Mouse (Mus musculus) midbrain, embryonic 14.5 days (tissue): Measurements from ENCODE around the gene Ppfibp1. TPM values are rescaled to one million over a fixed set of nuclear protein-coding genes. Genes with fewer than 3 reads are reported as not detected.

Source experiments
- ATAC-seq: fragments of 200-750 bp; cut with Nextera tagmentation; 2 replicates; pipeline ENCODE4 v1.8.0; 2017; ENCODE audit warnings: moderate number of reproducible peaks, moderate library complexity; ENCODE audit not compliant: low FRiP score, low TSS enrichment
- DNase-seq: peaks from one replicate; pipeline ENCODE4 v3.0.0-alpha.2; 2015
- H3K27ac ChIP-seq: fragments of 300-500 bp; sonication (generic); replicated peaks from 2 replicates; pipeline ENCODE4 v1.5.1; 2014; ENCODE audit warnings: mild to moderate bottlenecking, low read depth, low read length, moderate library complexity
- H3K27me3 ChIP-seq: fragments of 300-500 bp; sonication (generic); 2 replicates; pipeline ENCODE4 v1.6.1; 2014; ENCODE audit warnings: low read length, control low read depth, mixed read lengths; ENCODE audit not compliant: control insufficient read depth, insufficient read depth
- H3K36me3 ChIP-seq: fragments of 300-500 bp; sonication (generic); 2 replicates; pipeline ENCODE4 v1.6.1; 2014; ENCODE audit warnings: low read length, control low read depth; ENCODE audit not compliant: control insufficient read depth, insufficient read depth
- H3K4me1 ChIP-seq: fragments of 300-500 bp; sonication (generic); 2 replicates; pipeline ENCODE4 v1.6.1; 2014; ENCODE audit warnings: mild to moderate bottlenecking, antibody characterized with exemption, low read length, control low read depth; ENCODE audit not compliant: control insufficient read depth, insufficient read depth
- H3K4me2 ChIP-seq: fragments of 300-500 bp; sonication (generic); 2 replicates; pipeline ENCODE4 v1.6.1; 2014; ENCODE audit warnings: mild to moderate bottlenecking, low read length, moderate library complexity
- H3K4me3 ChIP-seq: fragments of 300-500 bp; sonication (generic); replicated peaks from 2 replicates; pipeline ENCODE4 v1.5.1; 2014; ENCODE audit warnings: low read depth, low read length
- H3K9ac ChIP-seq: fragments of 300-500 bp; sonication (generic); replicated peaks from 2 replicates; pipeline ENCODE4 v1.6.1; 2014; ENCODE audit warnings: mild to moderate bottlenecking, low read length, moderate library complexity
- H3K9me3 ChIP-seq: fragments of 300-500 bp; sonication (generic); 2 replicates; pipeline ENCODE4 v1.6.1; 2016; ENCODE audit warnings: low read length, control low read depth, mixed read lengths; ENCODE audit not compliant: control insufficient read depth
- WGBS: fragments of 180-500 bp; shearing (Covaris S2); extraction: QIAGEN DNeasy Blood & Tissue Kit; methylation state at CpG from one replicate; pipeline ENCODE4 v1.1.7; 2014; 5-methylcytosine and 5-hydroxymethylcytosine counted together
- polyA plus RNA-seq: library from polyadenylated mRNA; unstranded; fragments of >200 nt; fragmentation: Nextera tagmentation; extraction: Ambion mirVana; gene quantifications from 2 replicates; pipeline ENCODE4 v1.2.1, GENCODE M21; 2014

Ppfibp1 gene
- polyA plus RNA-seq, 1 experiment from 2014 or later: 13.4 TPM

DNA sequence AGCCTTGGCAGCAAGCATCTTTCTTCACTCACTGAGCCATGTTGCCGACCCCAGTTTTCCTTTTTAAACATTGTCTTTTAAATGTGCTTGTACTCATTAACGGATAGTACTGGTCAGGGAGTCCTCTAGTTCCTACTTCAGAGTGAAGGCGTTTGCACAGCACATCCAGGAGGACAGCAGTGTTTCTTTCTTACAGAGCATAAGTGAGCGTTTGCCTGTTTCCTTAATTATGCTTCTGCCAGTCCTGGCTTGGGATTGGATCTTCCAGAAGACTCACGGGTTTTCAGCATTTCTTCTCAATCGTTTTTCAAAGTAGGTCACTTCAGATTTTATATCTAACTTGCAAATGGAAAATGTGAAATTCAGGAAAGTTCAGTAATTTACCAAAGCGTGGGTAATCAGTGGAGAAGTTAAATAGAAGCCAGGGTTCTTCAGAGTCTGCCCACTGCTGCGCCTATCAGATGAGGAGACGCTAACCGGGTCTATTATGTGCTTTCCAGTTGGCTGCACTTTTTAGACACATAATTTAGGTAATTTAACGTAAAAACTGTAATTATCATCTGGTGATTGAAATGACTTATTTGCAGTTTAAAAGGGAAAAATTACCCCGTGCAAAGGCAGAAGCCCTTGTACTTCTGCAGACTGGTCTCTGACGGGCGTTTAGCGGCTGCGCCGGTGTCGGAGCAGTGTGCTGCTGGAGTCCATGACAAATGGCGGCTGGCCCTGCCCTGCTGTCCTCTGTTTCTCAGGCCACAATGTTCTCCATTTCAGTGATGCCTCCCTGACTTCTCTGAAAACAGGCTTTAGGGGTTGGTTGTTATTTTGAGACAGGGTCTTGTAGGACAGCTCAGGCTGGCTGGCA, 165.7 kb downstream of the Ppfibp1 start:
- no peak overlapping the region for H3K9ac ChIP-seq
- no peaks in the 10 kb centered on the region for H3K4me1 ChIP-seq
- no peak overlapping the region for H3K4me3 ChIP-seq
- H3K4me2 ChIP-seq: no peak overlapping the region
- H3K9me3 ChIP-seq: no peaks in the 10 kb centered on the region
- H3K27me3 ChIP-seq: no peaks in the 10 kb centered on the region
- ATAC-seq (no peak), DNase-seq (no peak)
- WGBS: 92% methylated on average over 19 of the region's 19 CpGs
- peaks cover 77% of the 10 kb centered on the region for H3K36me3 ChIP-seq
- no peak overlapping the region for H3K27ac ChIP-seq

DNA sequence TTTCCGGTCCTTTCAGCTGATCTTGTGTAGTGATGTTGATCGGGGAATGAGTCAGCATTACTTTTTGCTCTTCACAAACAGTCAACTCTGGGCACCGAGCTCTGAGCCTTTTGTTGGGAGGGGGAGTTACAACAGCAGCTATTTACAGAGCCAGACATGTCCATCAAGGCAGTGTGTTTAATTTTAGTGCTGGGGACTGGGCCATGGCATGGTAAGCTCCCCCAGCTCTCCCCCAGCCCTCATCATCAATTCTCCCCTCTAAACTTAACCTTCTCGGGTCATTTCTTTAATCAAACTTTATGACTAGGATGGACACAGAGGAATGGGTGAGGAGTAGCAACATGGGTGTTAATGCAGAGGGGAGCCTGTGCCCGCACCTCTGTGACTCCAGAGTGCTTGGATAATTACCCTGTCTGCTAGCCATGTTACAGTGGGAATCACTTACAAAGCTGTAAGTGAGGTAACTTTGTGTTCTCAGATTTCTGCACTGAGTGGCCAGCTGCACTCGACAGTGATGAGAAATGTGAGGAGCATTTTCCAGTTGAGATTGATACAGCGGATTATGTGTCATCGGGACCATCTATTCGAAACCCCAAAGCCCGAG, 167.2 kb downstream of the Ppfibp1 start:
- H3K27me3 ChIP-seq: no peaks in the 10 kb centered on the region
- H3K4me1 ChIP-seq: no peaks in the 10 kb centered on the region
- ATAC-seq: no peak
- H3K4me3 ChIP-seq: no peak overlapping the region
- DNase-seq: no peak
- H3K9me3 ChIP-seq: no peaks in the 10 kb centered on the region
- no peak overlapping the region for H3K27ac ChIP-seq
- H3K36me3 ChIP-seq: peaks cover 67% of the 10 kb centered on the region
- H3K4me2 ChIP-seq: no peak overlapping the region
- WGBS: 94% methylated on average over 10 of the region's 10 CpGs
- H3K9ac ChIP-seq: no peak overlapping the region

DNA sequence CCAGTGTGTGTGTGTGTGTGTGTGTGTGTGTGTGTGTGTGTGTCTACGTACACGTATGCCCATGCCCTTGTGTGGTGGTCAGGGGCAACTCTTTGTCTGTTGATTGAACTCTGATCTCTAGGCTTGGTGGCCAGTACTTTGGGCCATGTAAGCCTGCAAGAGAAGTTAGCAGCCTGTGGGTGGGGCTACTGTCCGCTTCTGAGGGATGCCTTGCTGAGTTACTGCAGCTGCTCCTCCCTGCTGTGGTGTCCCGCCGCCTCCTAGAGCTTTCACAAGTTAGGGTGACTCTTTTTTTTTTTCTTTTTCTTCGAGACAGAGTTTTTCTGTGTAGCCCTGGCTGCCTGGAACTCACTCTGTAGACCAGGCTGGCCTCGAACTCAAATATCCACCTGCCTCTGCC, 171.0 kb downstream of the Ppfibp1 start:
- Histone ChIP-seq H3K4me3 (no peak overlapping the region), H3K4me2 (no peak overlapping the region), H3K9ac (no peak overlapping the region), H3K27me3 (no peaks in the 10 kb centered on the region), H3K36me3 (peaks cover 67% of the 10 kb centered on the region), H3K27ac (no peak overlapping the region), H3K9me3 (no peaks in the 10 kb centered on the region), H3K4me1 (no peaks in the 10 kb centered on the region)
- DNase-seq (no peak), ATAC-seq (no peak)
- 72% methylated on average over 7 of the region's 7 CpGs for WGBS

DNA sequence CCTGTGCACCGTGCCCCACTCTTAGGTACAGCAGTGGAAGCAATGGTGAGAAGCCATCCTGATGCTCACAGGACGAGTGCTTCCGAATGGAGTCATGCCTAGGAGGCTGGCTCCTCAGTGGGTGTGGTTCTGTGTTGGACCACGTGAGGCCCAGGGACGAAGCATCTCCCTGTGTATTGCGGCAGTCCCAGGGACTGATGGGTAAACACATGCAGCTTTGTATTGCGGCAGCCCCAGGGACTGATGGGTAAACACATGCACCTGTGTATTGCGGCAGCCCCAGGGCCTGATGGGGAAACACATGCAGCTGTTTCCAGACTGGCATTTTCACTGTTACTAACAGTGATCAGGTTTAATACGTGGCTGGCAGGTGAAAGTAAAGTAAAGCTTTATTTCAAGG, 173.3 kb downstream of the Ppfibp1 start:
- DNase-seq: no peak
- 87% methylated on average over 9 of the region's 9 CpGs for WGBS
- H3K27ac ChIP-seq: 0 out of 2 replicates have a peak overlapping the region, but pooled peaks have one; percentile 8

DNA sequence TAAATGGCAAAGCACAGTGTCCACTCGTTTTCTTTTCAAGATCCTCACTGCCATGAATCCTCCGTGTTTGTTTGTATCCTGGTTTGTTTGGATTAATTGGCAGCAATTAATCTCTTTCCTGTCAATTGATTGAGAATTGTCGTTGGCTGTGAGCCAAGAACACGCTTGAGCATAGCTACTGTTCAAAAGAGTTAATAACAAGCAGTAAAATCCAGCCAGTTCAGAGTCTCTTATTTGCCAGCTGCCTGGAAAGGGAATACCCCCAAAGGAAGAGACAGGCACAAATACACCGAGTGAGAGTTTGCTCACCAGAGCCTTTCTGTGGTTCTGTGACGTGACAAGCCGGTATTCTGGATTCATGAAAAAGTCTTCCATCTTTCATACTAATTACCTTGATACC, 173.7 kb downstream of the Ppfibp1 start:
- H3K36me3 ChIP-seq: peaks cover 55% of the 10 kb centered on the region
- WGBS: 89% methylated on average over 7 of the region's 7 CpGs
- no peak for ATAC-seq
- H3K27me3 ChIP-seq: no peaks in the 10 kb centered on the region
- no peak overlapping the region for H3K4me2 ChIP-seq
- H3K27ac ChIP-seq: no peak overlapping the region
- peak; percentile 26 for DNase-seq
- no peaks in the 10 kb centered on the region for H3K9me3 ChIP-seq
- no peak overlapping the region for H3K4me3 ChIP-seq
- no peak overlapping the region for H3K9ac ChIP-seq
- no peaks in the 10 kb centered on the region for H3K4me1 ChIP-seq

More for the DNA sequence above, 173.3 kb downstream of the Ppfibp1 start:
- Histone ChIP-seq H3K36me3 (peaks cover 56% of the 10 kb centered on the region), H3K4me3 (no peak overlapping the region), H3K27me3 (no peaks in the 10 kb centered on the region), H3K9ac (no peak overlapping the region), H3K4me2 (no peak overlapping the region), H3K4me1 (no peaks in the 10 kb centered on the region), H3K9me3 (no peaks in the 10 kb centered on the region)
- no peak for ATAC-seq

DNA sequence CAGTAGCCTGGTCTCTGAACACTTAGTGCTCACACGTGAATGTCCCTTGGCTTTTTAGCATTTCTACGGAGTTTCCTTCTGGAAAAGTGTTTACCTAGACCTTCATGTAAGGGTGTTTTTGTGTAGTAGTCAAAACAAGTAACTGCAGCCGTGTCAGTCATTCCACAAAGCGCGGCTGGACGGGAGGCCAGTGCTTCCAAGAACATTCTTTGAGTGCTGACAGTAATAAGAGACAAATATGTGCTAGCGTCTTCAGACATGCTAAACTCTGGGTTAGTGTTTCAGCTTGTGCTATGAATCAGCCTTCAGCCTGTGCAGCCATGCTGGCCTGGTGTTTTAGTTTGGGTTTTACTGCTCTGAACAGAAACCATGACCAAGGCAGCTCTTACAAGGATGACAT, 174.4 kb downstream of the Ppfibp1 start:
- H3K9me3 ChIP-seq: no peaks in the 10 kb centered on the region

DNA sequence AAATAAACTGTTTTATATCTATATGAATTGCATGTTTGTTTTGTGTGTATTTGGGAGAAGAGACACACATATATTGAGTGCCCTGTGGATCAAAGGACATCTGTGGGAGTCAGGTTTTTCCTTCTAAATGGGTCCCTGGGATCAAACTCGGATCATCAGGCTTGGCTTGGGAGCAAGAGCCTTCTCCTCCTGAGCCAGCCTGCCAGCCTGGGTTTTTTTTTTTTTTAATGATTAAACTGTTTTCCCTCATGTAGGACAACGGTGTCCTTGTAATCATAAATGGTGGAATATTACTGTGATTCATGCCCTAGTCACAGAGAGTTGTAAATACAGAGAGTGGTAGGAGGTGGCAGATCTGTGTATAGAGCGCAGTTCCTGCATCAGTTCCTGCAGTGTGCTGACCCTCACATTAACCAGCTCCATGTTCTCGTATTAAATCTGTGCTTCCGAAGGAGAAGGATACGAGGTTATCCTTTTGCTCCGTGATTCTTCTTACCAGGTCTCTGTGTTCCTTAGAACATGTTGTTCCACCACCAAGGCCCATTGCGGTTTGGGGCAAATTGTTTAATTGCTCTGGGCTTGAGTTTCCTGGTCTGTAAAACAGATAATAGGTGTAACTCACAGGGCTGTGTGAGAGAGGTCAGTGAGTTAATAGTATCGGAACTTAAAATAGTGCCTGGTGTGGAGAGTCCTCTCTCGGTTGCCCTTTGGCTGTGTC, 176.1 kb downstream of the Ppfibp1 start:
- H3K9me3 ChIP-seq: no peaks in the 10 kb centered on the region
- ATAC-seq: no peak
- H3K4me2 ChIP-seq: no peak overlapping the region
- no peak for DNase-seq
- H3K4me1 ChIP-seq: no peaks in the 10 kb centered on the region
- peaks cover 54% of the 10 kb centered on the region for H3K36me3 ChIP-seq
- WGBS: 95% methylated on average over 10 of the region's 10 CpGs
- H3K4me3 ChIP-seq: no peak overlapping the region
- no peak overlapping the region for H3K27ac ChIP-seq
- H3K27me3 ChIP-seq: no peaks in the 10 kb centered on the region
- H3K9ac ChIP-seq: no peak overlapping the region

More for the DNA sequence above, 174.4 kb downstream of the Ppfibp1 start:
- Histone ChIP-seq H3K27me3 (no peaks in the 10 kb centered on the region), H3K4me2 (no peak overlapping the region), H3K27ac (no peak overlapping the region), H3K36me3 (peaks cover 56% of the 10 kb centered on the region), H3K4me1 (no peaks in the 10 kb centered on the region), H3K4me3 (no peak overlapping the region), H3K9ac (no peak overlapping the region)
- 93% methylated on average over 7 of the region's 7 CpGs for WGBS
- ATAC-seq (no peak), DNase-seq (no peak)

DNA sequence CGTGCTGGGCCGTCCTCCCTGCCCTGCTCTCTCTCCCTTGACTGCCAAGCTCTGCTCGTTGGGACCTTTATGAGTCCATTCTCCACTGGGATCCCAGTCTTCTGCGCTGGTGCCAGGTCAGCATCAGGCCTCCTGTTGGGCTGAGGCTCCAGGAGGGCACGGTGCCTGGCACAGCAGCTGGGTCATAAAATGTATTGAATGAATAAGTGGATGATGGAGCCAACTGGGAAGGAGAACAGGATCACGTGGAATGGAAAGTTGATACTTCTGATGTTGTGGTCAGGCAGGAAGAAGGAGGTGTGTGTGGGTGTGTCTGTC, 176.6 kb downstream of the Ppfibp1 start:
- ATAC-seq: no peak
- H3K4me2 ChIP-seq: no peak overlapping the region
- H3K36me3 ChIP-seq: peaks cover 54% of the 10 kb centered on the region
- H3K4me1 ChIP-seq: no peaks in the 10 kb centered on the region
- DNase-seq: no peak
- no peak overlapping the region for H3K27ac ChIP-seq
- H3K9ac ChIP-seq: no peak overlapping the region
- no peaks in the 10 kb centered on the region for H3K27me3 ChIP-seq
- H3K4me3 ChIP-seq: no peak overlapping the region
- no peaks in the 10 kb centered on the region for H3K9me3 ChIP-seq
- WGBS: 95% methylated on average over 6 of the region's 6 CpGs
